Mouse (Mus musculus): ENCODE data around the gene Tmem200a. TPM values are rescaled to one million over a fixed set of nuclear protein-coding genes. Genes with fewer than 3 reads are reported as not detected.

The Tmem200a gene
- 0.03 and 0.17 TPM in 2 replicates for polyA plus RNA-seq (2012; rRNA removed)

GRCm38 (mm10) chr10:26078521-26079142 lies at the start of gene Tmem200a:
TSS of gene Tmem200a (minus strand) at chr10:26079052.

DNA sequence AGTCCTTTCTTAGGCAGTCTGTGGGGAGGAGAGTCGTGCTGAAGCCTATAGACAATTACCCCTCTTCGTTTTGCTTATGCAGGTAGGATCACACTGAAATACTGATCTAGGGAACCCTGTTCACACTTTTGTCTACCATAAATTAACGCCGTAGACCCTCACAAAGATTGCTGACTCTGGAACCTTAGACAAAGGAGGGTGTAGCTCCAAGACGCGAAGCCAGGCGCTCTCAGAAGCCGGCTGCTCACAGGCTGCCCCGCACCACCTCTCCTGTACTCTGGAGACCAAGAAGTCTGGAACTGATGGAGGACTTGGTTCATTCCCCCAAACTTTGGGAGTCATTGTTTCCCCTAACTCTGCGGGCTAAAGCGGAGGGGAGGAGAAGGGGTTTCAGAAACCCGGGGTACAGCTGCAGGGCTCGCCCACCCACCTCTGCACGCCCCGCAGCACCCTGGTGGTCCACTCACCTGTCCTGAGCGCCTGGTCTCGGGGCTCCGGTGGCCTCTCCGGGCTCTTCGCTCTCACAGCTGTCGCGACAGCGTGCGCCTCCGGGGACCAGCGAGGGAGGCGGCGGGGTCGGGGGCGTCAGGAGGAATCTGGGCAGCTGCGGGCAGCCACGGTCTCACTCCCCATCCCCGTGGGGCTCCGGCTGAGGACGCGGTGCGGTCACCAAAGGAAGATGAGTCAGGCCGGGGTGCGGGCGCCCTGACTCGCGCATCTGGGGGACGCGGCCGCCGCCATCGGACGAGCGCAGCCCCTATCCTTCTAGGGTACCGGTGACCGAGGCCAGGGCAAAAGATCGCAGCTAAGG lies 976 bp downstream of the Tmem200a start, which contains the start of gene Gm9767:
Gene Gm9767 (plus strand): TSS at position 585 of the 811 bp plus-strand sequence.

Other genes starting within 250 kb of the Tmem200a start
- not detected in 2 replicates for gene Gm9767, start 797 bp downstream of the Tmem200a start, polyA plus RNA-seq (2012; rRNA removed)
- gene Samd3, start 150.7 kb upstream of the Tmem200a start, polyA plus RNA-seq (2012; rRNA removed), result 0.05 and 0.08 TPM in 2 replicates